Mouse (Mus musculus) spleen, postnatal 10 days (tissue): ENCODE measurements at regions not wholly inside any gene's neighbourhood (a gene's known extent, or its start where the extent isn't known, plus 50 kb on each side); places are given as distances from the start of the nearest gene placed in this dataset.
A peak's percentile ranks its signal among the peaks of the same experiment; 100 is the strongest.

ENCODE experiments used
- DNase-seq, 2 experiments: peaks; one replicate each; pipeline ENCODE4 v3.0.0; 2021 to 2022; ENCODE audit warnings: low spot score in 2 of 2

DNA sequence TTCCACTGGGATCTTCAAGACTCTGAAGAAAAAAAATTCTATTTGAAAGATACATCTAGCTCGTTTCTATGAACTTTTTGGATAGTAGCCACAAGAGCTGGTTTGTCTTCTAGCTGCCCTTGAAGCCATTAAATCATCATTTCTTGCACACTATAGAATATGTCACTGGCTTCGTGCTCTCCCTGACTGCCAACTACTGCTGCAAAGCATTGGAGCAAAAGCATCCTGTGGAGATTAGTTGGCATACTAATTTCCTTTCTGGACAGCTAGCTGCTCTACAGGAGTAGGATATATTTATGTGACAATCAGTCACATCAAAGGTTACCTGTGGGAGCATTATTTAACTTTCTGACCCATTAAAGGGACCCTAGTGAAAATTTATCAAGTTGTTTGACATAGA is 243.1 kb downstream of the Pdgfc start:
- no peak for DNase-seq

- no peak for DNase-seq
These were observed 253.5 kb downstream of the Pdgfc start for GRCm38 (mm10) chr3:81289762-81290161.

GRCm38 (mm10) chr3:81292404-81292803 is 256.2 kb downstream of the Pdgfc start:
- DNase-seq, result no peak

DNA sequence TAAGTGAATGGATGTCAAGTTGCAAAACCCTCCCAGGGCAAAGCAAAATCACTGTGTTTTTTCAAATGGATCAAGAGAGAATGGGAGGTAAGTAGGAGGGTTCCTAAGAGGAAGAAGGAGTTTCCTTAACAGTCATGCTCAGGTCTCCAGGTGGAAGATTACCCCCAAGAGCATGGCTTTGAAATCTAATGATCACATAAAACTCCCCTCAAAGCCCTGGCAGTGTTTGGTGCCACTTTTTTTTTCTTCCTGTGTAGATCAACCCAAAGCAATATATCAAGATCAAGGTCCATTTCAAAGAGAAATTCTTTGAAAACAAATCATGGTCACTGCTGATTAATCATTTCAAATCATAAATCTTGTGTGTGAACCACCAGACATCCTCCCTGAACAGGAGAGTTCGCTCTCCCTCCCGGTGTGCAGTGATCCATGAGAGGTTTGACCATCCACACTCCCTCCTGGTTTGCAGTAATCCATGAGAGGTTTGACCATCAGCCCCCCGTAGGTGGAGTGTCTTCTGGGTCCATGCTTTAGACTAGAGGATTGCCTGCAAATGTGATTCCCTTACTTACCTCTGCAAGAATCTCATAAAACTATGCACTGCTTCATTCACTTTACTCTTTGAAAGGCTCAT is 257.1 kb downstream of the Pdgfc start:
- DNase-seq, result no peak

GRCm38 (mm10) chr3:81304017-81304791 is 268.0 kb downstream of the Pdgfc start:
- no peak for DNase-seq

DNA sequence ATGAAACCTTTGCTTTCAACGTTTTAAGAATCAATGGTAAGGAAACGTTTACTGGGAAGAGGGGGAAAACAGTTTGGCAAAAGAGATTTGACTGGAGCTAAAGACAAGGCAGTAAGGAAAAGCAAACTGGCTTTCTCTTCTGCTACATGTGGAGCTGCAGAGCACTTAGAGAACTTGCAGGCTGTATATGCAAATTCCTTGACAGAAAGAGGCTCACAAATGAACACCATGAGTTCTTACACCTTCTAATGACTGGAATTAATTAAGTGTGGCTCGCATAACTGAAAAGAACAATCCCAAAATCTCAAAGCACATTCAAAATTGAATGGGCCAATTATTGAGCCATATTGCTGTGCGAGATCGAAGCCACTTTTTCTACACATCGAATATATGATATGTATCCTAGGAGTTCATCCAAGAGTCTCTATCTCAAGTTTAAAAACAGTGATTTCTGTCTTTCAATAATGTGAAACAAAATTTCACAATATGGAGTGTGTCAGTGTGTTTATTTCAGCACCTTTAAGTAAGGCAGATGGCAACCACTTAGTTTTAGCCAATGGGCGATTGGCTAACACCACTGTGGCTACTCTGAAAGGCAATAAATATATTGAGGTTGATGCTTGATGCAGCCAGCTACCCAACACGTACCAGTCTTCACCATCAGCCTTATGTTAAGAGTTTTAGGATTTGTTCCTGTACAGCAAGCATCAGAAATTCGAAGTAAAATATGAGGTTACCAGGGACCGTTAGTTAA is 269.4 kb downstream of the Pdgfc start:
- DNase-seq, result no peak

GRCm38 (mm10) chr3:81326866-81327265 is 290.6 kb downstream of the Pdgfc start:
- no peak for DNase-seq

DNA sequence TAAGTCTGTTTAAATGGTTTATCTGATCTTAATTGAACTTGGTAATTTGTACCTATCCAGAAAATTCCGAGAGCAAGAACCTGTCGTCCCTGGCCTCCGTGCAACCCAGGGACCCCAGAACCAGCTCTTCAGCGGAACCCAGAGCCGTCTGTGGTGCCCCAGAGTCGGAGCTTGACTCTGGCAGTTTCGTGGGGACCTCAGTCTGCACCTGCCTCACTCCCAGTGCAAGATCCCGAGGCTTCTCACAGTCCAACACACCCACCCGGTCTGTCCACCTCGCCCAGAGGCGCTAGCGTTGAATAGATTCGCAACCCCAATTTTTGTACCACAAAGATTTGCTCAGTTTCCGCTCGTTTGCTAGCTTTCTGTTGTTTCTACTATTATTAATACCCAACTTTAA is 315.5 kb downstream of the Pdgfc start:
- peak in 1 of 2 experiments; percentile 11 for DNase-seq

DNA sequence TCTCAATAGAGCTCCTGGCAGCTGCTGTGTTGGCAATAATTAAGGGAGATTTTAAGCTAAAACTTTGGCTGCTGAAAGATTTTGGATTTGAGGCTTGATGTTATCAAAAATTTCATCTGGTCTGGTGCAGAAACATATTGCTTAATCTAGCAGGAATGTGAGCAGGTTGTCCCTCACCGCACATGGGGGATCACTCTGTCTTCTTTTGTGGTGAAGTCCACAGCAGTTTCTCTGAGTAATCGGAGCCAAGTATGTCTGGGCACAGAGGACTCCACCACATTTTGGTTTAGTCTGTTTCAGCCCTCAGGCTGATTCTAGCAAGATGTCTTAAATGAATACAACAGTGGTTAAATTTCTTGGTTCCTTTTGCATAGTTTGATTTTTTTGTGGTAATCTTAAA is 331.7 kb downstream of the Pdgfc start:
- no peak for DNase-seq

- no peak for DNase-seq
These were observed 332.4 kb downstream of the Pdgfc start for GRCm38 (mm10) chr3:81368642-81369041.

- DNase-seq, result no peak
These were observed 333.5 kb downstream of the Pdgfc start for GRCm38 (mm10) chr3:81369742-81370141.

- no peak for DNase-seq
These were observed 339.8 kb downstream of the Pdgfc start for GRCm38 (mm10) chr3:81375990-81376389.

GRCm38 (mm10) chr3:81377466-81377865 is 341.2 kb downstream of the Pdgfc start:
- DNase-seq, result no peak

DNA sequence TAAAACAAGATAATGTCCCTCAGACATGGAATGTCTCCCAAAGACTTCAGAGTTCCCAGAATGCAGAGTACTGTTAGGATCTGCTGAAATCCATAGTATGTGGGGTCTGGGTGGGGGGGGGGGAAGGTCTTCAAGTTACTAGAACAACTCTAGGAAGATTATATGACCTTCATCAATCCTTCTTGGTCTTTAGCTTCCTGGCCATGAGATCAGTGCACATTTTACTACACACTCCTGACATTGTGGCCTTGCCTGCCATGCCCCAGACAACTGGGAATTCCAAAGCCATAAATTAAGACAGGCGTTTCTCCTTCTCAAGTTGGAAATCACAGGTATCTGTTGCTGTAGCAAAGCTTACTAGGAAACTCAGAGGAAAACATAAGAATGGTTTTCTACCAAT is 343.1 kb downstream of the Pdgfc start:
- DNase-seq, result no peak

DNA sequence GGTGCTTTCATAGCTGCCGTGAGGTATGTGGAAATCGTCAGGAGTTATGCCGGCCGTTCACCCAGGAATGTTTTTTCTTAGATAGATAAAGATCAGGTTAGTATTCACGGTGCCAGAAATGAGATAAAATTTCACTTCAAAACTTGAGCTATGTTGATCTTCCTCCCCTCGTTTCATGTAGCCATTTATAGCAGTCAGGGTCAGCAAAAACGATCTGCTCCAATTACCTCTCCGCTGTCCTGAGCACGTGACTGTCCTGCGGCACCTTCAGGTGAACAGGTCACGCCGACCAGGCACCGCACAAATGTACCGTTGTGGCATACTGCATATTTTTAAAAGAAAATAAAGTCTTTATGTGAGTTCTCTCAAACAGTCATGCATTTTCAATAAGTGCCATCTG is 350.7 kb downstream of the Pdgfc start:
- DNase-seq, result no peak

- no peak for DNase-seq
These were observed 351.4 kb downstream of the Pdgfc start for GRCm38 (mm10) chr3:81387634-81388033.

- DNase-seq, result no peak
These were observed 361.0 kb downstream of the Pdgfc start for GRCm38 (mm10) chr3:81397212-81397611.

GRCm38 (mm10) chr3:81401028-81401427 is 364.8 kb downstream of the Pdgfc start:
- DNase-seq, result no peak

DNA sequence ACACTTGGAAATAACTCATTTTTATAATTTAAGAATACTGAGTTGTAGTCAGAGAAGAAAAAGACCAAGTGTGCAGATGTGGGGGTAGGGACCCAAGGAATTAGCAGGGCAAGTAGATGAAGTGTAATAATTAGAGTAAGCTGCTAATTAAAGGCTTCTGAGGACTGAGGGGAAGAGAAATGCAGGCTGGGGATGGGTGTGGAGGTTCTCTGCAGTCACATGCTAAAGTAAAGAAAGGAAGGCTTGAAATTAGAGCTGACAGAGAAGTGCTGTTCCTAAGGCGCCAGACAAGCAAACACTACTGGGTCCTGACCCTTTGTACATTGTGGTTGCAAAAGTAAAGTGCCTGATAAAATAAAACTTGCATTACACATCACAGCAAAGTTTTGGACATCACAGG is 372.7 kb downstream of the Pdgfc start:
- no peak for DNase-seq

GRCm38 (mm10) chr3:81421875-81422274 is 385.7 kb downstream of the Pdgfc start:
- no peak for DNase-seq

- DNase-seq, result no peak
These were observed 390.5 kb downstream of the Pdgfc start for GRCm38 (mm10) chr3:81426765-81427164.
